Mouse (Mus musculus) CH12.LX (cell line): ENCODE results near the gene Hsf4.

ENCODE experiments used
- CTCF ChIP-seq, 2 experiments: IDR thresholded peaks in 1 of 2; conservative IDR thresholded peaks in 1 of 2; 2 replicates each; pipeline ENCODE4 v1.5.1; 2011 to 2012; ENCODE audit warnings: low read depth in 2 of 2, low read length in 2 of 2, improper control_type of control experiment in 1 of 2, inconsistent platforms in 1 of 2, mild to moderate bottlenecking in 1 of 2, moderate library complexity in 1 of 2
- E2F4 ChIP-seq: IDR thresholded peaks from 2 replicates; pipeline ENCODE4 v1.6.1; 2011; ENCODE audit warnings: low read depth, low read length, improper control_type of control experiment; ENCODE audit not compliant: insufficient replicate concordance
- EP300 ChIP-seq: IDR thresholded peaks from 2 replicates; pipeline ENCODE4 v1.6.1; 2011; ENCODE audit warnings: low read length, improper control_type of control experiment
- MXI1 ChIP-seq: IDR thresholded peaks from 2 replicates; pipeline ENCODE4 v1.6.1; 2011; ENCODE audit warnings: mild to moderate bottlenecking, low read depth, low read length, improper control_type of control experiment
- RAD21 ChIP-seq: IDR thresholded peaks from 2 replicates; pipeline ENCODE4 v1.6.1; 2011; ENCODE audit warnings: low read depth, mild to moderate bottlenecking, low read length, improper control_type of control experiment, moderate library complexity
- SIN3A ChIP-seq: IDR thresholded peaks from 2 replicates; pipeline ENCODE4 v1.6.1; 2012; ENCODE audit warnings: low read length, improper control_type of control experiment, inconsistent platforms
- ZMIZ1 ChIP-seq: IDR thresholded peaks from 2 replicates; pipeline ENCODE4 v1.6.1; 2012; ENCODE audit warnings: low read depth, mild to moderate bottlenecking, inconsistent platforms, low read length, improper control_type of control experiment

- TF ChIP-seq ZMIZ1, result no peak
- no peak for TF ChIP-seq EP300
- TF ChIP-seq RAD21, result no peak
- TF ChIP-seq SIN3A, result no peak
- TF ChIP-seq E2F4, result no peak
- no peak for TF ChIP-seq CTCF (conservative IDR thresholded peaks at IDR 0.05 in 1 of 2, IDR thresholded peaks at IDR 0.05 in 1 of 2; ENCODE audit: low read depth in 2 of 2, low read length in 2 of 2)
- no peak for TF ChIP-seq MXI1
Measured at GRCm38 (mm10) chr8:105294776-105295175, 25.2 kb downstream of the Hsf4 start.
